Mouse (Mus musculus) heart, postnatal 0 days (tissue): ENCODE results near the gene Elobl.

Experiments
- CTCF ChIP-seq: IDR thresholded peaks from 2 replicates; pipeline ENCODE4 v1.5.1; 2016; ENCODE audit warnings: antibody characterized with exemption, control low read depth, low read depth
- EP300 ChIP-seq: IDR thresholded peaks from 2 replicates; pipeline ENCODE4 v1.6.1; 2016; ENCODE audit warnings: antibody characterized with exemption, low read depth

GRCm38 (mm10) chr11:88945971-88946585 is 20.7 kb downstream of the Elobl start:
- TF ChIP-seq EP300, result no peak
- no peak for TF ChIP-seq CTCF
